Mouse (Mus musculus) G1E (cell line): ENCODE measurements at regions not wholly inside any gene's neighbourhood (a gene's known extent, or its start where the extent isn't known, plus 50 kb on each side); places are given as distances from the start of the nearest gene placed in this dataset.

Experiments used
- CTCF ChIP-seq: IDR thresholded peaks from 2 replicates; pipeline ENCODE4 v1.5.1; 2012; ENCODE audit warnings: low read depth, low read length, inconsistent platforms, mixed read lengths
- GATA1 ChIP-seq: IDR thresholded peaks from 2 replicates; pipeline ENCODE4 v1.6.1; 2012; ENCODE audit warnings: borderline replicate concordance, low read length, inconsistent platforms, mixed read lengths
- TAL1 ChIP-seq: conservative IDR thresholded peaks from 2 replicates; pipeline ENCODE4 v1.6.1; 2012; ENCODE audit warnings: low read depth, low read length, inconsistent platforms, mixed read lengths

- TF ChIP-seq GATA1 (no peak), CTCF (no peak), TAL1 (no peak)
Measured at GRCm38 (mm10) chr4:153844766-153845165, 112.3 kb upstream of the A430005L14Rik start.
